Mouse (Mus musculus) spleen, postnatal 4 days (tissue): ENCODE measurements around the gene Krt24.
"Not testable (repeated sequence)": the region's sequence is repeated elsewhere in the genome, so short reads cannot be mapped to it uniquely, and the experiment has no call there.

Source experiments
- DNase-seq, 2 experiments: peaks; one replicate each; pipeline ENCODE4 v3.0.0; 2022; ENCODE audit warnings: low spot score in 2 of 2

Gene Krt24

DNA sequence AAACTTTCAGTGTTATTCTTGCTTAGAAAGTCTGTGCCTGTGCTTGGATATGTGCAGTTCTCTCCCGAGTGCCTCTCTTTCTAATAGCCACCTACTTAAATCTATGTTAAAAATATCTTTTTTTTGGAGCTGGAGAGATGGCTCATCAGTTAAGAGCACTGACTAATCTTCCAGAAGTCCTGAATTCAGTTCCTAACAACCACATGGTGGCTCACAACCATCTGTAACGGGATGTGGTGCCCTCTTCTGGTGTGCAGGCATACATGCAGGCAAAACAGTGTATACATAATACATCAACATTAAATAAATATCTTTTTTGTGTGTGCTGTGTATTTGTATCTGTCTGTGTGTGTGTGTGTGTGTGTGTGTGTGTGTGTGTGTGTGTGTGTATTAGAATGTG, 31.2 kb downstream of the Krt24 start:
- no peak for DNase-seq

DNA sequence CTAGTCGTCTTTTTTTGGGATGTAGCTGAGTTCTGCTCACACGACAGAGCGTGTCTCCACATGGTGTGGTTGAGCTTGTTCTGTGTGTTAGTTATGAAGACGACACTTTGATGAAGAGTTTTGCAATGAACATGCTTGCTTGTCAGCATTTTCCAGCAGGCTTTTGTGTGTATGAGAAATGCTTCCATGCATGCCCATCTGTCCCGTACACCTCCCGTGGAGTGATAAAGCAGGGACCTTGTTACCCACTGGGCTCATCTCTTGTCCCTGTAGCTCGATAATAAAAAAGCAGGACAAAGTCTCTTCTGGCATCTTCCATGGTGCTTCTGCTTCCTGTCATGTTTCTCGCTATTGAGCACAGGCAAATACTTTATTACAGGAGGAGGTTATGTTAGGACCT, 32.4 kb downstream of the Krt24 start:
- DNase-seq = no peak

- DNase-seq = no peak
Measured at GRCm38 (mm10) chr11:99250666-99251065, 34.4 kb downstream of the Krt24 start.

DNA sequence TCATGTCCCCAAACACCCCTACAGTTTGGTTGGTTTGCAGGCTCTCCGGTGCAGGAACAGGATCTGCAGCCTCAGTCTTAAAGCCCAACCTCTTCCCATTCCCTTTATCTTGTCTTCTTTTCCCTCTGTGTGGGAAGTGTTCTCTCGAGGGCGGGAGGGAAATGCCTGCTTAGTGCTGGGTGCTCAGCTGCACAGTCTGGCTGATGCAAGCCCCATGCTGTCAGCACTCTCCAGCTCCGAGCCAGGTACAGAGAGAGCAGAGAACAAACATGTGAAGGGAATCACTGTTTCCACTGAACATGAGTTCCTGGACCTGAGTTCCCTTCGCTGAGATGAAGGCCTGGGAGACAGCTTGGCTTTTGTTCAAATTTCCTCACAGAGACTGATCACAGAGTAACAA, 34.8 kb downstream of the Krt24 start:
- DNase-seq = no peak

DNA sequence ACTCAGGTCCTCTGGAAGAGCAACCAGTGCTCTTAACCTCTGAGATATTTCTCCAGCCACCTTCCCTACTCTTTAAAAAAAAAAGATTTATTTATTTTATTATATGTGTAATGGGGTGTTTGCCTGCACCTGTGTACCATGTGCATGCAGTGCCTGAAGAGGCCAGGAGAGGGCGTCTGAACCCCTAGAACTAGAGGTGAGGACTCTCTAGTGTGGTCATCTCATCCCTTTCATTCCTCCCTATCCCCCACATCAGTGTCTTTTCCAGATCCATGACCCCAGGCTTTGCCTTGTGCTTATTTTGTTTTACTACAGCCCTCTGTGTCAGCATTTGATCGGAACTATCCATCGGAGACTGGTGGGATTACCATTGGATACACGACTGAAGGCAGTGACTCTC, 35.9 kb downstream of the Krt24 start:
- DNase-seq = peak in 1 of 2 experiments; percentile 72

GRCm38 (mm10) chr11:99247916-99248315, 37.1 kb downstream of the Krt24 start:
- DNase-seq = no peak

DNA sequence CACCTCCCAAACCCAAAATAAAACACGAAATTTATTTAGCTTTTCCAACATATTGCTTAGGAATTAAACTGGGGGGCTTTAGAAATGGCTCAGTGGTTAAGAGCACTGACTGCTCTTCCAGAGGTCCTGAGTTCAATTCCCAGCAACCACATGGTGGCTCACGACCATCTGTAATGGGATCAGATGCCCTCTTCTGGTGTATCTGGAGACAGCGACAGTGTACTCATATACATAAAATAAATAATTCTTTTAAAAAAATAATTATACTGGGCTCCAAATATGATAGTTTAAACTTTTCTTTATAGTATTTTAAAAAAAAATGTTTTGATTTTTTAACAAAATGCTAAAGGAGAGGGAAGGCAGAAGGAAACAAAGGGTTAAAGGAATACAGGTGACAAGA, 40.5 kb downstream of the Krt24 start:
- DNase-seq = not testable (repeated sequence)

GRCm38 (mm10) chr11:99243820-99244374, 41.2 kb downstream of the Krt24 start, which contains the start of gene Krt222:
Gene Krt222, minus strand, starts transcription at chr11:99244085.
- no peak for DNase-seq

GRCm38 (mm10) chr11:99243200-99243819, 41.8 kb downstream of the Krt24 start:
- DNase-seq = no peak

DNA sequence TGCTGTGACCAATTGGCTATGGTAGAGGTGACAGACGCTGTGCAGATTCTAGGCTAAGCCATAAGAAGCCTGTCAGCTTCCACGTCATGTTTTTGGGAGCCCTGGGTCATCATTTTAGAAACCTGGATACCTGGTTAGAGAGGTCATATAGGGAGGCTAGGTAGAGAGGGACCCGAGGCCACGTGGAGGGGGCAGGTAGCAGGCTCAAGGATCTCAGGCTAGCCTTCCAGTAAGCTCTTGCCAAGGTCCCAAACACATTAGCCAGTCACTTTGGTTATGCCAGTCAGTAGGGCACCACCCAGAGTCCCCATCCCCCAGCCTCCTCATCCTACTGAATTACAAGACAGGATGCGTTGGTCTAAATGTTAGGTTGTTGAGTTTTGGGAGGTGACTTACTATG, 43.0 kb downstream of the Krt24 start:
- DNase-seq = no peak

- peak; percentile 48 to 70 for DNase-seq
Measured at GRCm38 (mm10) chr11:99238468-99238867, 46.6 kb downstream of the Krt24 start.

DNA sequence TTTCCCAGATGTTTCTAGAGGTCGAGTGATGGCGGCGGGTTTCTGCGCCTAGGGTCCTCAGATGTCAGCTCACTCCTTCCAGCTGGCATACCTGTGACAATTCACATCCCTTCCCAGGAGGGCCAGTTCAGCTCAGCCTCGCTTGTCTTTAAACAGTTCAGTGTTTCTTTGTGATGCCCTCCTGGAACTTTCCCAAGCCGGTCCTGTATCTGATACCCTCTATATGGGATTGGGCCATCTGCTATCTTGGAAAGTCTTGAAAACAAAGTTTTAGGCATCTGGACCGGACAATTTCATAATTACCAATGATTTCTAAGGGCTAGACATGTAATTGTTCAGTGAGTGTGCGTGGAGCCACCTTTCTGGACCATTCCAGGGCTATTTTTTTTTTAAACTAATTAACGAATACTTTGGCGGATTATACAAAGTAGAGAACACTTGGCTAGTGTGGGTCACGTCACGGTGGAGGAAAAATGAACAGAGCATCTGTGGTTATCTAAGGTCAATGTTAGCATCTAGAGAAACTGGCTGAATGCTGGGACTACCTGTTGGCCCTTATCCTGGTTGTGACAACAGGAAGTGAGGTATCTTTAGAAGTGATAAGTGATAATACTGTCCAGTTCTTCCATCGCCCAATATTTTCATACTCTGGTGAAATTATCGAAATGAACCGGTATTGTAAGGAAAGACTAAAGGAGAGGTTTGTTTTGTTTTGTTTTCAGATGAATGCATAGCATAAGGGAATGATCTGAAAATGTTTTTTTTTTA, 53.8 kb downstream of the Krt24 start:
- no peak for DNase-seq

GRCm38 (mm10) chr11:99230261-99231048, 54.6 kb downstream of the Krt24 start, which contains the start of gene Smarce1:
Gene Smarce1, minus strand, starts transcription at chr11:99231017.
- DNase-seq = peak; percentile 80 to 93
